Mouse (Mus musculus) adrenal gland, postnatal 14 days (tissue): ENCODE data around the gene Kif17. TPM values are rescaled to one million over a fixed set of nuclear protein-coding genes. Genes with fewer than 3 reads are reported as not detected.
A peak's percentile ranks its signal among the peaks of the same experiment; 100 is the strongest.

Experiments used
- DNase-seq: peaks from one replicate; pipeline ENCODE4 v3.0.0; 2021; ENCODE audit warnings: mixed read lengths
- total RNA-seq: library from RNA; stranded (reverse); gene quantifications from 2 replicates; pipeline ENCODE4 v1.2.3, GENCODE M21; 2021

Gene Kif17
- total RNA-seq, 1 experiment from 2014 or later: 3.6 TPM

DNA sequence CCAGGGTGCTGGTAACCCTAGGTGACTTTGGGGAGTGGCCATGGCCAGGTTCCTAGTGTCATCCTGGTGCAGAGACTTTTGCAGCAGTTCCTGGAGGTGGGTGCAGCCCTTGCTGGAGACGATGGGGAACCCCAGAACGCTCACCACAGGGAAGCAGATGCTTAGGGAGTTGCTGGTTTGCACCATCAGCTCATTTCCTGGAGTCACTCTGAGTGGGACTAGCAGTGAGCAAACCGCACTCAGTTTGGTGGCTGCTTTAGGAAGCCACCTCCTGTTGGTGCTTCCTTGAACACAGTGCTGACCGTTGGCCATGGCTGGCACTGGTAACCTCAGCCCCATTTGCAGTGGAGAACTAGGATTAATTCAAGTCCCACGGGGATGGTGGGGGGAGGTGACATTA is 9.2 kb downstream of the Kif17 start:
- DNase-seq: no peak

DNA sequence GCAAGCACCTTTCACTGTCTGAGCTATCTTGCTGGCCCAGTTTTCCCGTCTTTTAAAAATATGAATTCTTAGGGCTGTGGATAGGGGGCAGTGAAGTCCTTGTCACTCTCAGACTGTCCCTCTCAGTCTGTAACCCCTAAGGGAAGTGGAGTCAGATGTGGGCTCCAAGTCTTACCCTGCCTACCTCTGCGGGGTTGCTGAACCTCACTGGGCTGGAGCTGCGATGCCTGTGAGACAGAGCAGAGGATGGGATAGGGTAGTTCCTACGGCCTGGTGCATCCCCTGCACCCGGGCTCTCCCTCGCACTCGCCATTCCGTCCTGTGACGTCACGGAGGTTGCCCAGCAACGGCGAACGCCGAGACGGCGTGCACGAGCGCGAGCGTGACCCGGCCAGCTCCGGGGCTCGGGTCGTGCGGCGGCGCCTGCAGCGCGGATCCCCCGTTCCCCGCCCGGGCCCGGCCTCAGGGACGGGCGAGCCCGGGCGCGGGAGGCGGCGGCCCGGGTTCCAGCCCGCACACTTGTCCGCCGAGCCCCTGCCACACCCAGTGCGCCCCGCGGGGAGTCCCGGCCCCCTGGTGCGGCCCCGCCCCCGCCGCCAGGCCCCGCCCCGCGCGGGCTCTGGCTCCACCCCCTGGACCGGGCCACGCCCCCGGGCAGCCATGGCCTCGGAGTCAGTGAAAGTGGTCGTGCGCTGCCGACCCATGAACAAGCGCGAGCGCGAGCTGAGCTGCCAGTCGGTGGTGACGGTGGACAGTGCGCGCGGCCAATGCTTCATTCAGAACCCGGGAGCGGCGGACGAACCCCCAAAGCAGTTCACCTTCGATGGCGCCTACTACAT is 11.8 kb downstream of the Kif17 start:
- DNase-seq: peak; percentile 96

DNA sequence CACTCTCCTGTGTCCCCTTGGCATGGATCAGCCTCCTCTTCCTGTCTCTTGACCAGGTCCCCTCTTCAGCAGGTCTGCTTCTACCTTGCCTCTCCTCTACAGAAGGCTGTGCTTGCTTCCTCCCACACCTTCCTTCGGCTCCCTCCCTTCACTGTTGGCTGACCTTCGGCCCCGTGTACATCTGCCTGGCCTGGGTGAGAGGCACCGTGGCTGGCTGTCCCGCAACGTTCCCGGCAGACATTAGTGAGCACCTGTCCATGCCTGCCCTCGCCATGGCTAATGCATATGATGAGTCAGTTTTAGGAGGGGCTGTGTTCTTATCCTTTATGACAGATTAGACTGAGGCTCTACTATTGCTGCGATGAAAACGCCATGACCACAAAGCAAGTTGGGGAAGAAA is 17.6 kb downstream of the Kif17 start:
- DNase-seq: no peak

DNA sequence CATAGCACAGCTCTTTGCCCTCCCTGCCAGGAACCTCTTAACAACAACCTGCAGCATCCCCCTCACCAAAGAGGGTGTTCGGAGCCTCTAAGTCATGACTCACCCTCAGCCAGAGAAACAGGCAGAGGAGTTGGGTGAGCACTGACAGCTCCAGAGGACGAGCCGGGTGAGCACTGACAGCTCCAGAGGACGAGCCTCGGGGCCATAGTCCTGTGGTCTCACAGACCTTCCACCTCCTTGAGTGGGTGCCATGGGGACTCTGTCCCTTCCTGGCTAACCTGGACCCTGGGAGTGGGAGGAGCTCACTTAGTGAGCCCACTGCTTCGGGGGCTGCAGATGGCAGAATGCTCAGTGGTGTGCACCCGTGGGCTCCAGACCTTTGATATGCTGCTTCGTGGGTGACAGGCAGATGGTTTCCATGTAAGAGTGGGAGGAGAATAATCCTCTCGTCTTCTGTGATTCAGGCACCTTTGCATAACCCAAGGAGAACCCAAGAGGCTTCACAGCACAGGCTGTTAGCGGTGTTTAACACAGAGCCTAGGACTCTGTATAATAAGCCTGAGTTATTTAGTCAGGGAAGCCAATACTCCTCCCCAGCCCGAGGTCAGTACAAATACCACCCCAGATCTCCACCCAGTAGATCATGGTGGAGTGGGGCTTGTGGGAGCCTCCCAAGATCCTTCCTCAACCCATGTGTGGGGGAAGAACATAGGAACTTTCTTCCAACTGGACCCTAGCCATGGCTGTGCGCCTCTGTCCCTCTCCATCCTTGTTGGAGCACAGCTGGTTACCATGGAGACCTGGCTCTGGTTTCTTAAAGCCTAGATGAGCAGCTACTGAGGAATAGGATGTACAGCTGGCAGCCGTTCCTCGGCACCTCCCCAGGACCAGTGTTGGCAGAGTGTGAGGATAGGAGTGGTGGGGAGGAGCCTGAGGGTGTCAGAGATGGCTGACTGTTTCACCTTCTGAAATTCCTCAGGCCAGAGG is 22.1 kb downstream of the Kif17 start:
- no peak for DNase-seq

DNA sequence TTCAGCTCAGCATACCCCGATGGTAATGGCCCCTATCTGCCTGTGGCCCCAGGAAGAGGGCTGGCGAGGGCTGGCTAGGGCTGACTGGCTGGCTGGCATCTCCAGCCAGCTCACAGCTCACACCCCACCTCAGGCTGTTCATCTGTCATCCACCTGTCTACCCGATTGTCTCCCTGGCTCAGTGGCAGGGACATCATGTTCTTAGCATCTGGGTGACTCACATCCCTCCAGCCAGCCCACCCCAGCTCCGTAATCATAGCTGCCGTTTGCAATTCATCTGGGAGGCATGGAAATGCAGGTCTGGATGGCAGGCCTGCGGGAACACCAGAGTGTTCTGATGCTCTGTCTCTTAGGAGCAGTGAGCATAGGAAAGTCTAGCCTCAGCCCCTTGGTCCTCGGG is 28.1 kb downstream of the Kif17 start:
- peak; percentile 49 for DNase-seq

DNA sequence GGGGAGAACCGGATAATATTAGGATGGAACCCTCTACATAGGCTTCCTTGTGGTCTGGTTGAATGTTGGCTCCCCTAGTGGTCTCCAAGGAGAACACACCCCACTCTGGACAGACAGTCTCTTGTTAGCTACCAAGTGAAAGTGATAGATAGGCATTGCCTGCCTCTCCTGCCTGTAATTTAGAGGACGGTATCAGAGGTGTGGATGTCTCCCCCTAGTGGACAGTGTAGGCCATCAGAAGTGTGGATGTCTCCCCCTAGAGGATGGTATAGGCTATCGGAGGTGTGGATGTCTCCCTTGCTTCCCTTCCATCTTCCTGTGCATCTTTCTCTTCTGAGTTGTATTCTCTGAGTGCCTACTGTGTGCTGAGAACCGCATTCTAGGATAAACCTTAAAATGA is 32.6 kb downstream of the Kif17 start:
- peak; percentile 86 for DNase-seq

DNA sequence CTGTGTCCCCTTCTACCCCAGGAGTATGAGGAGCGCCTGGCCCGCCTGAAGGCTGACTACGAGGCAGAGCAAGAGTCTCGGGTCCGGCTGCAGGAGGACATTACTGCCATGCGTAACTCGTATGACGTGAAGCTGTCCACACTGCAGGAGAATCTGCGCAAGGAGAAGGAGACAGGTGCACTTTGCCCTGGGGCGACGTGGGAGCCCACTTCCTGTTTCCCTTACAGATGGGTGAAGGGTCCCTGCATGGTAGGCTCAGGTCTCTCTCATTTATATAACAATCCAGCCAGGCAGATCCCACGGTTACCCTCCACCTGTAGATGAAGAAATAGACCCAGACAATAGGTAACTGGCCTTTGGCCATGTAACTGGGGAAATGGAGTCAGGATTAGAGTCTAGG is 36.2 kb downstream of the Kif17 start:
- no peak for DNase-seq

DNA sequence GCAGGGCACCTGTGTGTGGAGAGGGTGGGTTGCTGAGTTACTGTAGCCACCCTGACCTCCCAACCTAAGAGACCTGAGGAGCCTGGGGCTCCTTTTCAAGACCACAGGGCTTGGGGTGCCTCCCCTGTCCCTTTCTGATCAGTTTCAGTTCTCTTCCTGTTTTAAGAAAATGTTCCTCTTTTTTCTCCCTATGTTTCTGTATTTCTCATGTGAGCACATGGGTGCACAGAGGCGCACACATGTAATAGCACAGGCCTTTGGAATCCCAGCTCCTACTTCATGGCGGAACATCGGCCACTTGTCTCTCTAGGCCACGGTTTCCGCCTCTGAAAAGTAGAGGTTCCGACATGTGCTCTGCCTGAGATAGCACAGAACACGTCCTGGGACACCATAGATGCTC is 38.5 kb downstream of the Kif17 start:
- DNase-seq: no peak

DNA sequence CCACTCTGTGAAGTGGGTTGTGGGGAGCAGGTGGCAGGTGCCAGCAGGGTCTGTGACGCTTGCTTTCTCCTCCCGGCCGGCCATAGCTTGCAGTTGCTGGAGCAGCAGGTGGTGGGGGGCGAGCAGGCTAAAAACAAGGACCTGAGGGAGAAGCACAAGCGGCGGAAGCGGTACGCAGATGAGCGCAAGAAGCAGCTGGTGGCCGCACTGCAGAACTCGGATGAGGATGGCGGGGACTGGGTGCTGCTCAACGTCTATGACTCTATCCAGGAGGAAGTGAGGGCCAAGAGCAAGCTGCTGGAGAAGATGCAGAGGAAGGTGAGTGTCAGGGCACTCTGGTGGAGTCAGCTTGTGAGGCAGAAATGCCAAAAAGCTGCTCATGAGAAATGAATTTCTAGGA is 41.8 kb downstream of the Kif17 start:
- no peak for DNase-seq

DNA sequence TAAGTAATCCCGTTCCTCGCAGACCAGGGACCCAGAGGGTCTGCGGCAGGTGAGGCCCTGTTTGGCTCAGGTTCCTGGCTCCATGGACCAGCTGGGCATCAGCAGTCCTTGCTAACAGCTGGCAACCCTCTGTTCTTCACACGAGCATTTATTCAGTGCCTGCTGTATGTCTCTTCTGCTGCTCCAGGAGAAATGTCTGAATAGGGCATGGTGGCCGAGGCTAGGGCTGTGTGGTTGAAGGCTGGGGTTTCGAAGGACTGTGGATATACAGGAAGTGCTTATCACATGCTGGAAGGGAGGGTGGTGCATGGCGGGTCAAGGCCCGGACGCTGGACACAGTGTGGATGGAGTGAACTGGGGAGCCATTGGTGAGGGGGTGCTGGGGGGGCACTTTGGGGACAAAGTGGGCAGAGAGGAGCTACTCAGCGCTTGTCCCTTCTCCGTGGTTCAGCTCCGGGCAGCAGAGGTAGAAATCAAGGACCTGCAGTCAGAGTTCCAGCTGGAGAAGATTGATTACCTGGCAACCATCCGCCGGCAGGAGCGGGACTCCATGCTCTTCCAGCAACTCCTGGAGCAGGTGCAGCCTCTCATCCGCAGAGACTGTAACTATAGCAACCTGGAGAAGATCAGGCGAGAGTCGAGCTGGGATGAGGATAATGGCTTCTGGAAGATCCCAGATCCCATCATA is 43.2 kb downstream of the Kif17 start:
- DNase-seq: no peak

DNA sequence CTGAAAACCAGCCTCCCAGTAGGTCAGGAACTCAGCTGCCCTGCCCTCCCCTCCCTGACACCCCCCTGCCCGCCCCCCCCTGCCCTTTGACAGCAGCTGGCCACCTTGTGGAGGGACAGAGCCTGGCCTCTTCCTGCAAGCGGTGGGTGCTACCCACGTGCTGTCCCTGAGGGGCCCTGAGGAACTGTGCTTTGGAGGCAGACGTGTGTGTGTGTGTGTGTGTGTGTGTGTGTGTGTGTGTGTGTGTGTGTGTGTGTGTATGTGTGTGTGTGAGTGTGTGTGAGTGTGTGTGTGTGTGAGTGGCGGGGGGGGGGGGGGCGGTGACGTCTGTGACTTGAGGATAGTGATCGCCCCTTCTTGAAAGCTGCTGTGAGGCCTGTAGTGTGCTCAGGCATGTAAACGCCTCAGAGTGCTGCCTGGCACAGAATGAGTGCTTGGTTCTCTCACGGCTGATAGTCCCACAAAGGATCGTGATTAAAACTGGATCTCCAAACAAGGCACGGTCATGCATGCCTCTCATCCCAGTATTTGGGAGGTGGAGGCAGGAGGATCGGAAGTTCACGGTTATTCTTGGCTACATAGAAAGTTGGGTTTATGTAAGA is 43.8 kb downstream of the Kif17 start:
- no peak for DNase-seq

DNA sequence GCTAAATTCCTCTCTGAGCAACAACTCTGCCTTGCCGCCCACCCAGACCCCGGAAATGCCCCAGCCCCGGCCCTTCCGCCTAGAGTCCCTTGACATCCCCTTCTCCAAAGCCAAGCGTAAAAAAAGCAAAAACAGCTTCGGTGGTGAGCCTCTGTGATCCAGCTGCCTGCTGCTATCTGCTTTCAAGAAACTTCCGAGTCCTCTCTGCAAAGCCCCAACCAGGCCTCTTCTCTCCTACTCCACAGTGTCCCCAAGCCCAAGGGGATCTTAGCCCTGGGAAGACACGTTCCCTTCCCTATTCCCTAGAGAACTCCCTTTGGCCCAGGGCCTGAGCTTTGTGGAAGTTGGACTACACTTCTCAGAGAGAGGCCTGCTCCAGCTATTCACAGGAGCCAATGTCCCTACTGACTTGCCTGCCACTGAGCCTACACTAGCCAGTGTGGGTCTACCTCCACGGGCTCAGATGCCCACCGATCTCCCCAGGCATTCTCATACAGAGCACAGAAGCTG is 51.1 kb downstream of the Kif17 start:
- no peak for DNase-seq

DNA sequence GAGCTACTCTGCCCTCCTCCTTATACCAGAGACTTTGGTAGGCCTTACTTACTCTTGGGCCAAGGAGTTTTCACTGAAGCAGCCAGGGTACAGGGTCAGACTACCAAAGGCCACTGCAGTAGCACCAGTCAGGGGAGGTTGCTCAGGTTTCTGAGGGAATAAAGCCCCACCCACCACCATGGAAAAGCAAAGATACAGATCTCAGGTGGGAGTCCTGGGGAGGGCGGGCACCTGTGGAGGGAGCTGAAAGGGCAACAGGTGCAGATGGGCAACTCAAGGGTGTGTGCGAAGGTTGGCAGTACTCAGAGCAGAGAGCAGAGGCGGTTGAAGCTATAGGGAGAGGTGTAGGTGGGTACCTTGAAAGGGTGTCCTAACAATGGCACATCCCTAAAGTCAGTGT is 52.8 kb downstream of the Kif17 start:
- DNase-seq: no peak

DNA sequence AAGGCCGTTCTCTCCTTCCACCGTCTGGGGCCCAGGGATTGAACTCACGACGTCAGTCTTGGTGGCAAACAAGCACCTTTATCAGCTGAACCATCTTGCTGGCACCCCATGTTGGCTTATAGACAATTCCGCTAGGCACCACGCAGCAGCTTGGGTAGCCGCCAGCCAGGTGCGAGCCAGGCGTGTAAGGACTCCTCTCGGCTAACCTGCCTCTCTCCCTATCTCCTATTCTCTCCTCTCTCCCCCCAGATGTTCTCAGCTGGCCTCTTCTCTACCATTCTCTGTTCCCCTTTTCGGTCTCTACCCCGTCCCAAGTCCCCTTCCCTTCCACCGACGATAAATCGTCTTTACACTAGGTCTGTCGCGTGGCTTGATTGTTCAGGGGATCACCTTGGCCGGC is 53.5 kb downstream of the Kif17 start:
- peak; percentile 27 for DNase-seq

DNA sequence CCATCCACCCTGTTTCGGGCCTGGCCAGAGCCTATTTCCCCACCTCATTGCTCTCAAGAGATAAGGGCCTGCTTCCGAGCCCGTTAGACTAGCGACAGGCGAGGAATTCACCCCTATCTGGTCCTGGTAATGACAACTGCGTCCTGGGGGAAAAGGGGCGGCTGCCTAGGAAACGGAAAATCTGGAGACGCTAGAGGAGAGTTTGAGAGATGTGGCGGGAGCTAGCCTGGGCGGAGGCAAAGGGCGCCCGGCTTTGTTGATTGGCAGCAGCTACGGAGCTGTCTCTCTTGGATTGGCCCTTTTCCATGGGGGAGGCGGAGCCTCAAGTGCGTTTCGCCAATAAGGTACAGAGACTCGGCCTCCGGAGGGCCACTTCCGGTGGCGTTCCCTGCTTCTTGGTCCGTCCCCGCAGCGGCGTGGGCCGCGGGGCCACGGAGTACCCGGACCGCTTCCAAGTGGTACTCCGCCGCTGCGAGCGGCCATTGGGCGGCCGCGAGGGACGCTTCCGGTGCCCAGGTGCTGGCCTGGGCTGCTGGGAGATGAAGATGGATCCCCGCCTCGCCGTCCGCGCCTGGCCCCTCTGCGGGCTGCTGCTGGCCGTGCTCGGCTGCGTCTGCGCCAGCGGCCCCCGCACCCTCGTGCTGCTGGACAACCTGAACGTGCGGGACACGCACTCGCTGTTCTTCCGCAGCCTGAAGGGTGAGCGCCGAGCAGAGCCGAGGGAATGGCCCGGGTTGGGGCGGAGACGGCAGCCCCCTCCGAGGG is 54.3 kb downstream of the Kif17 start, which contains the start of gene Ddost:
Ddost (plus strand) TSS at position 391 of the 765 bp plus-strand sequence.
- DNase-seq: peak; percentile 99

DNA sequence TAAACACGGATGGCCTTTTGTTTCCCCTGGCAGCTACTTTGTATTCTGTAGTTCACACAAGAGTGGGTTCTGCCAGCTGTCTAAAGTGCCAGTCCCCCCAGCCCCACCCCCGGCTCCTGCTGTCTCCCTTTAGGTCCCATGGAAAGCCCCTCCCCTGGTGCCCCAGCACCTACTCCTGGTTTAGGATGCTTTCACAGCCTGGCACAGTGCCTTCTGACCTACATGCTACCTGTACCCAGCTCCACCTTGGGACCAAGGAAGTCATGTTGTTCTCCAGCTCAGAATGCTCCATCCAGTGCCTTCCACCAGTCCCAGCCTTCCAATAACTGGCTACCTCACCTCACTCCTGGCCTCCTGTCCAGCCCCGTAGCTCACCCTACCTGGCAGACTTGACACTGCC is 56.8 kb downstream of the Kif17 start:
- DNase-seq: no peak

DNA sequence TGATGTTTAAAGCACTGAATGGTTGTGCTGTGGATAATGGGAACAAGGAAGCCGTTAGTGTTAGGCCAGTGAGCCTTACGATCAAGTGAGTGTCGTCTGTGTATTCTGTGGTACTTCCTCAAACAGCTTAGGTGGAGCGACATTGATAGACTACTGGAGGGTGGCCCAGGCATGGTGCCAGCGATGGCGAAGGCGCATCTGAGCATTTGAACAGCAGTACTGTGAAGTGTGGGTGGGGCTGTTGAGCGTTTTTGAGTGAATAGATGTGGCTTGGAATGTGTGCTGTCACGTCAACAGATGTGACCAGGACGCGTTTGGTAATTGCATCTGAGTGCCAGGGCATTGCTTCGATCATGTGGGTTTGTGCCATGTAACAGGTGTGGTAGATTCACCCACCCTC is 57.5 kb downstream of the Kif17 start:
- no peak for DNase-seq

DNA sequence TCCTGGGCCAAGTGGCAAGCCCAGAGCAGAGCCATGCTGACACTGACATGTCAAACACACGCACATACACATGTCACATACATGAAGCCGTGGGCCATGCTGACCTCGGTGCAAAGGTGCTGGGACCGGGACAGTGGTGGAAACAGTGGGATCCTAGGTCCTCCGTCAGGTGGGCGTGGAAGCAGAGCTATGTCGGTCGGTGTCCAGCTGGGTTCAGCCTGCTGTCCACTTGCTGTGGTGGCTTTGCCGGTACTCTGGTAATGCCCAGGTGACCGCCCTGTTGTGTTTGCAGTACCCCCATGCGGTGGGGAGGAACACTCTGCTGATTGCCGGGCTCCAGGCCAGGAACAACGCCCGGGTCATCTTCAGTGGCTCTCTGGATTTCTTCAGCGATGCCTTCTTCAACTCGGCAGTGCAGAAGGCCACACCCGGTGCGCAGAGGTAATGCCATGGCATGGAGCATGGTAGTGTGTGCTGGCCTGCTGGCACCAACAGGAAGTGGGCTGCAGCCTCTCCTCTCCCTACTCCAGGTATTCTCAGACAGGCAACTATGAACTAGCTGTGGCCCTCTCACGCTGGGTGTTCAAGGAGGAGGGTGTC is 60.2 kb downstream of the Kif17 start:
- DNase-seq: no peak

DNA sequence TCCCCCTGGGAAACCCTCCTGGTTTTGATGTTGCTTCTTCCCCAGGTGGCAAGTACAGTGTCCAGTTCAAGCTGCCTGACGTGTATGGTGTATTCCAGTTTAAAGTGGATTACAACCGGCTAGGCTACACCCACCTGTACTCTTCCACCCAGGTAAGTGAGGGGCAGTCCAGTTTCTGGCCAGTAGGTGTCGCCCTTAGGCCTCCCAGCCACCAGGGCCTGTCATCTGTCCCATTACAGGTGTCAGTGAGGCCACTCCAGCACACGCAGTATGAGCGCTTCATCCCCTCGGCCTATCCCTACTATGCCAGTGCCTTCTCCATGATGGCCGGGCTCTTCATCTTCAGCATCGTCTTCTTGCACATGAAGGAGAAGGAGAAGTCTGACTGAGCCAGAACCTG is 61.4 kb downstream of the Kif17 start:
- DNase-seq: peak; percentile 71

DNA sequence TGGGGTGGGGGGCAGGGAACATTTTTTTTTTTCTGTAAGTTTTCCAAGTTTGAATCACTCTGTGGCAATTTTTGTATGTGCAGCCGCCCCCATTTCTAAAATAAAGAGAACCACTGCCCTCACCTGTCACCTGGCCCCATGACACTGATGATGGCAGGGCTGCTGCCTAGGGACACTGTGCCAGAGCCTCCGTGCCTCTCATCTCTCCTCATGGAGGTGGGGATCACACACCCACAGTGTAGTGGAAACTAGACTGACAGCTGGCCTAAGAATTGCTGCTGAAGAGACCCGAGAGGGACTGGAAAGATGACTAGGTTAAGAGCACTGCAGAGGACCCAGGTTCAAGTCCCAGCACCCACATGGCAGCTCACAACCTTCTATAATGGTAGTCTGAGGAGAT is 61.9 kb downstream of the Kif17 start:
- no peak for DNase-seq

DNA sequence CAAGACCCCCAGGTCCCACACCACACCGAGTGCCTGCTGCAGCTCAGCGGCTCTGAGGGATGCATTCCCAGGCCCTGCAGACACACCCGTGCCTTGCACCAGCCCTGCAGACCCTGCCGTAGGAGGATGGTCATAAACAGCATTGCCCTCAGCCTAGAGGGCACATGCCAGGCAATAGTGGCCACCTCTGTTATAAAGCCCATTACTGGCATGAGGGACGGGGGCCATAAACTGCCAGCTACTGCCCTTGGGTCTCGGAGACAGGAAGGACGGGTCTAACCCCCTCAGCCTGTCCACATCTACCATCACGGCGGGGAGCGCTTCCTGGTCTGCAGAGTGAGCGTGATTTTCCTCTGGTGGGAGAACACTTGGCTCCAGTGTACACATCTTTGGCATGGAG is 62.8 kb downstream of the Kif17 start:
- DNase-seq: no peak
